Mouse (Mus musculus) adrenal gland, adult 8-10 months (tissue): Measurements from ENCODE around the gene Ncam1. TPM values are rescaled to one million over a fixed set of nuclear protein-coding genes. Genes with fewer than 3 reads are reported as not detected.

Experiments
- DNase-seq: peaks from one replicate; pipeline ENCODE4 v3.0.0; 2022
- total RNA-seq, 4 experiments: library from RNA; stranded (reverse); gene quantifications; 2 replicates each; pipeline ENCODE4 v1.2.4; 2022

Ncam1 gene
- total RNA-seq, 4 experiments from 2014 or later: 49.7 to 96.7 (median 68.1) TPM

- no peak for DNase-seq
Measured at GRCm38 (mm10) chr9:49499878-49500277, 298.8 kb downstream of the Ncam1 start.

GRCm38 (mm10) chr9:49493979-49494649 is 304.6 kb downstream of the Ncam1 start:
- no peak for DNase-seq

GRCm38 (mm10) chr9:49490609-49491008 is 308.1 kb downstream of the Ncam1 start:
- DNase-seq: no peak

GRCm38 (mm10) chr9:49488912-49489895 is 309.5 kb downstream of the Ncam1 start:
- DNase-seq: peak; percentile 57

- DNase-seq: no peak
Measured at GRCm38 (mm10) chr9:49488258-49488657, 310.5 kb downstream of the Ncam1 start.

- no peak for DNase-seq
Measured at GRCm38 (mm10) chr9:49487657-49487943, 311.1 kb downstream of the Ncam1 start.

- no peak for DNase-seq
Measured at GRCm38 (mm10) chr9:49486805-49487656, 311.7 kb downstream of the Ncam1 start.

- DNase-seq: peak; percentile 88
Measured at GRCm38 (mm10) chr9:49485892-49486311, 312.8 kb downstream of the Ncam1 start, which contains the start of gene Ttc12. Gene Ttc12, minus strand, starts transcription at chr9:49486225.

- peak; percentile 25 for DNase-seq
Measured at GRCm38 (mm10) chr9:49485250-49485891, 313.4 kb downstream of the Ncam1 start.

- DNase-seq: peak; percentile 27
Measured at GRCm38 (mm10) chr9:49483316-49483715, 315.4 kb downstream of the Ncam1 start.

- DNase-seq: no peak
Measured at GRCm38 (mm10) chr9:49472126-49472525, 326.6 kb downstream of the Ncam1 start.

GRCm38 (mm10) chr9:49470946-49471345 is 327.8 kb downstream of the Ncam1 start:
- DNase-seq: no peak

GRCm38 (mm10) chr9:49470006-49470405 is 328.7 kb downstream of the Ncam1 start:
- DNase-seq: no peak

GRCm38 (mm10) chr9:49456136-49456535 is 342.6 kb downstream of the Ncam1 start:
- no peak for DNase-seq

GRCm38 (mm10) chr9:49452396-49452795 is 346.3 kb downstream of the Ncam1 start:
- DNase-seq: no peak
